Mouse (Mus musculus): ENCODE data around the gene Aff4. TPM values are rescaled to one million over a fixed set of nuclear protein-coding genes. Genes with fewer than 3 reads are reported as not detected.

Aff4 gene
- polyA plus RNA-seq, 1 experiment from 2014 or later, result 71.5 TPM

Small RNA genes lying within 50 kb of the gene (microRNA-seq; reads per million reads assigned to microRNA genes)
- gene Mir6920, result not detected

Other genes starting within 250 kb of the Aff4 start
- gene Hspa4, start 50.4 kb upstream of the Aff4 start, polyA plus RNA-seq (2015; fragmentation: Nextera tagmentation; extraction: Ambion mirVana), result 51.5 and 52.8 TPM in 2 replicates
- 16.1 and 17.8 TPM in 2 replicates for gene Zcchc10, start 26.2 kb upstream of the Aff4 start, polyA plus RNA-seq (2015; fragmentation: Nextera tagmentation; extraction: Ambion mirVana)
- gene Leap2, start 72.3 kb downstream of the Aff4 start, polyA plus RNA-seq (2015; fragmentation: Nextera tagmentation; extraction: Ambion mirVana), result not detected in 2 replicates
- gene Uqcrq, start 80.0 kb downstream of the Aff4 start, polyA plus RNA-seq (2015; fragmentation: Nextera tagmentation; extraction: Ambion mirVana), result 682 and 692 TPM in 2 replicates
- 3.1 and 3.3 TPM in 2 replicates for gene Gdf9, start 80.2 kb downstream of the Aff4 start, polyA plus RNA-seq (2015; fragmentation: Nextera tagmentation; extraction: Ambion mirVana)
- gene Gm10447, start 106.3 kb downstream of the Aff4 start, polyA plus RNA-seq (2015; fragmentation: Nextera tagmentation; extraction: Ambion mirVana), result 0.06 and 0.16 TPM in 2 replicates
- 2.5 and 2.6 TPM in 2 replicates for gene Shroom1, start 106.4 kb downstream of the Aff4 start, polyA plus RNA-seq (2015; fragmentation: Nextera tagmentation; extraction: Ambion mirVana)
- not detected in 2 replicates for gene Gm9837, start 119.6 kb downstream of the Aff4 start, polyA plus RNA-seq (2015; fragmentation: Nextera tagmentation; extraction: Ambion mirVana)
- gene Gm9945, start 129.3 kb downstream of the Aff4 start, polyA plus RNA-seq (2015; fragmentation: Nextera tagmentation; extraction: Ambion mirVana), result 0.28 TPM in 1 of 2 replicates, not detected in the other
- gene Sowaha, start 129.4 kb downstream of the Aff4 start, polyA plus RNA-seq (2015; fragmentation: Nextera tagmentation; extraction: Ambion mirVana), result 0.55 and 0.71 TPM in 2 replicates
- 16.4 and 17.3 TPM in 2 replicates for gene Sept8, start 168.4 kb downstream of the Aff4 start, polyA plus RNA-seq (2015; fragmentation: Nextera tagmentation; extraction: Ambion mirVana)
- 275 and 285 TPM in 2 replicates for gene Kif3a, start 216.5 kb downstream of the Aff4 start, polyA plus RNA-seq (2015; fragmentation: Nextera tagmentation; extraction: Ambion mirVana)